Mouse (Mus musculus) forelimb bud, embryonic 11.5 days (tissue): Measurements from ENCODE around the gene Swt1.
A peak's percentile ranks its signal among the peaks of the same experiment; 100 is the strongest.
"Not testable (repeated sequence)": the region's sequence is repeated elsewhere in the genome, so short reads cannot be mapped to it uniquely, and the experiment has no call there.

Experiments
- DNase-seq: peaks from one replicate; pipeline ENCODE4 v3.0.0-alpha.2; 2012; ENCODE audit warnings: low read depth, low spot score

Swt1 gene

GRCm38 (mm10) chr1:151366944-151367605 is 61.2 kb downstream of the Swt1 start:
- no peak for DNase-seq

- no peak for DNase-seq
Measured at GRCm38 (mm10) chr1:151359374-151359773, 68.9 kb downstream of the Swt1 start.

GRCm38 (mm10) chr1:151355994-151356393 is 72.3 kb downstream of the Swt1 start:
- no peak for DNase-seq

- DNase-seq = no peak
Measured at GRCm38 (mm10) chr1:151352911-151353310, 75.3 kb downstream of the Swt1 start.

GRCm38 (mm10) chr1:151348293-151348692 is 80.0 kb downstream of the Swt1 start:
- DNase-seq = not testable (repeated sequence)

GRCm38 (mm10) chr1:151346681-151347127 is 81.6 kb downstream of the Swt1 start:
- no peak for DNase-seq

GRCm38 (mm10) chr1:151345863-151346195 is 82.4 kb downstream of the Swt1 start:
- DNase-seq = no peak

GRCm38 (mm10) chr1:151345109-151345862 is 83.0 kb downstream of the Swt1 start:
- peak; percentile 91 for DNase-seq

- DNase-seq = peak; percentile 97
Measured at GRCm38 (mm10) chr1:151344283-151345108, 83.8 kb downstream of the Swt1 start, which contains the start of gene Ivns1abp. Ivns1abp (plus strand) TSS chr1:151344477.

GRCm38 (mm10) chr1:151343571-151344282 is 84.5 kb downstream of the Swt1 start:
- DNase-seq = no peak

GRCm38 (mm10) chr1:151342968-151343367 is 85.3 kb downstream of the Swt1 start:
- DNase-seq = no peak

- no peak for DNase-seq
Measured at GRCm38 (mm10) chr1:151342311-151342710, 85.9 kb downstream of the Swt1 start.

- no peak for DNase-seq
Measured at GRCm38 (mm10) chr1:151341321-151342044, 86.8 kb downstream of the Swt1 start.

- DNase-seq = no peak
Measured at GRCm38 (mm10) chr1:151338941-151339340, 89.3 kb downstream of the Swt1 start.

- DNase-seq = no peak
Measured at GRCm38 (mm10) chr1:151338234-151338633, 90.0 kb downstream of the Swt1 start.

GRCm38 (mm10) chr1:151332819-151333218 is 95.4 kb downstream of the Swt1 start:
- DNase-seq = no peak

- DNase-seq = no peak
Measured at GRCm38 (mm10) chr1:151329601-151330000, 98.7 kb downstream of the Swt1 start.

- no peak for DNase-seq
Measured at GRCm38 (mm10) chr1:151328341-151329097, 99.7 kb downstream of the Swt1 start.

- DNase-seq = no peak
Measured at GRCm38 (mm10) chr1:151325328-151325727, 102.9 kb downstream of the Swt1 start.

GRCm38 (mm10) chr1:151320408-151320807 is 107.8 kb downstream of the Swt1 start:
- DNase-seq = no peak
